Mouse (Mus musculus) embryonic facial prominence, embryonic 13.5 days (tissue): ENCODE data around the gene Hrct1. TPM values are rescaled to one million over a fixed set of nuclear protein-coding genes. Genes with fewer than 3 reads are reported as not detected.
A peak's percentile ranks its signal among the peaks of the same experiment; 100 is the strongest.

ENCODE experiments used
- ATAC-seq: fragments of 200-750 bp; cut with Nextera tagmentation; 2 replicates; pipeline ENCODE4 v1.8.0; 2017; ENCODE audit warnings: low read depth; ENCODE audit not compliant: insufficient number of reproducible peaks, insufficient read depth, low FRiP score, low TSS enrichment
- H3K27ac ChIP-seq: fragments of 300-500 bp; sonication (generic); 2 replicates; pipeline ENCODE4 v1.5.1; 2015; ENCODE audit warnings: moderate library complexity, mild to moderate bottlenecking, inconsistent platforms
- H3K27me3 ChIP-seq: fragments of 300-500 bp; sonication (generic); 2 replicates; pipeline ENCODE4 v1.6.1; 2015; ENCODE audit warnings: mild to moderate bottlenecking, inconsistent platforms
- H3K36me3 ChIP-seq: fragments of 300-500 bp; sonication (generic); 2 replicates; pipeline ENCODE4 v1.6.1; 2015; ENCODE audit warnings: mild to moderate bottlenecking, inconsistent platforms
- H3K4me1 ChIP-seq: fragments of 300-500 bp; sonication (generic); 2 replicates; pipeline ENCODE4 v1.6.1; 2015; ENCODE audit warnings: inconsistent platforms
- H3K4me2 ChIP-seq: fragments of 300-500 bp; sonication (generic); 2 replicates; pipeline ENCODE4 v1.6.1; 2015; ENCODE audit warnings: moderate library complexity, mild to moderate bottlenecking, inconsistent platforms
- H3K4me3 ChIP-seq: fragments of 300-500 bp; sonication (generic); 2 replicates; pipeline ENCODE4 v1.5.1; 2015; ENCODE audit warnings: mild to moderate bottlenecking, inconsistent platforms
- H3K9ac ChIP-seq: fragments of 300-500 bp; sonication (generic); 2 replicates; pipeline ENCODE4 v1.6.1; 2015; ENCODE audit warnings: mild to moderate bottlenecking, inconsistent platforms
- H3K9me3 ChIP-seq: fragments of 300-500 bp; sonication (generic); 2 replicates; pipeline ENCODE4 v1.6.1; 2016; ENCODE audit warnings: inconsistent platforms
- WGBS: fragments of 180-500 bp; shearing (Covaris S2); methylation state at CpG from one replicate; pipeline ENCODE4 v1.1.7; 2015; ENCODE audit warnings: mixed read lengths; 5-methylcytosine and 5-hydroxymethylcytosine counted together
- polyA plus RNA-seq: library from polyadenylated mRNA; unstranded; fragments of >200 nt; fragmentation: Nextera tagmentation; extraction: Ambion mirVana; gene quantifications from 2 replicates; pipeline ENCODE4 v1.2.1, GENCODE M21; 2015

Hrct1 gene
- polyA plus RNA-seq, 1 experiment from 2014 or later: 0.18 TPM

- H3K36me3 ChIP-seq: no peaks in the 10 kb centered on the region
- 77% methylated on average over 6 of the region's 6 CpGs for WGBS
- no peak overlapping the region for H3K9ac ChIP-seq
- H3K27me3 ChIP-seq: no peaks in the 10 kb centered on the region
- no peak overlapping the region for H3K4me2 ChIP-seq
- H3K9me3 ChIP-seq: no peaks in the 10 kb centered on the region
- peaks cover 13% of the 10 kb centered on the region for H3K4me1 ChIP-seq
- ATAC-seq: no peak
- no peak overlapping the region for H3K27ac ChIP-seq
- H3K4me3 ChIP-seq: no peak overlapping the region
Measured at GRCm38 (mm10) chr4:43757213-43757612, 30.2 kb downstream of the Hrct1 start.

- Histone ChIP-seq H3K9ac (no peak overlapping the region), H3K9me3 (no peaks in the 10 kb centered on the region), H3K27ac (peak overlapping the region; percentile 79), H3K4me3 (no peak overlapping the region), H3K27me3 (no peaks in the 10 kb centered on the region), H3K36me3 (no peaks in the 10 kb centered on the region), H3K4me2 (no peak overlapping the region), H3K4me1 (peaks cover 13% of the 10 kb centered on the region)
- no peak for ATAC-seq
- WGBS: 46% methylated on average over 21 of the region's 21 CpGs
Measured at GRCm38 (mm10) chr4:43759571-43760418, 32.8 kb downstream of the Hrct1 start.

- H3K4me2 ChIP-seq: no peak overlapping the region
- 72% methylated on average over 10 of the region's 10 CpGs for WGBS
- H3K9me3 ChIP-seq: no peaks in the 10 kb centered on the region
- H3K4me3 ChIP-seq: no peak overlapping the region
- no peaks in the 10 kb centered on the region for H3K27me3 ChIP-seq
- H3K9ac ChIP-seq: no peak overlapping the region
- H3K4me1 ChIP-seq: peaks cover 13% of the 10 kb centered on the region
- no peak for ATAC-seq
- 0 out of 2 replicates have a peak overlapping the region, but pooled peaks have one; percentile 48 for H3K27ac ChIP-seq
- H3K36me3 ChIP-seq: no peaks in the 10 kb centered on the region
Measured at GRCm38 (mm10) chr4:43760460-43760859, 33.5 kb downstream of the Hrct1 start.

- no peak for ATAC-seq
- WGBS: 72% methylated on average over 2 of the region's 2 CpGs
- H3K27ac ChIP-seq: no peak overlapping the region
Measured at GRCm38 (mm10) chr4:43761336-43761735, 34.3 kb downstream of the Hrct1 start.

GRCm38 (mm10) chr4:43763410-43763809 is 36.4 kb downstream of the Hrct1 start:
- 22% methylated on average over 7 of the region's 7 CpGs for WGBS
- Histone ChIP-seq H3K4me3 (no peak overlapping the region), H3K4me2 (peak overlapping the region; percentile 20), H3K27ac (no peak overlapping the region), H3K4me1 (peaks cover 13% of the 10 kb centered on the region), H3K9ac (no peak overlapping the region), H3K9me3 (no peaks in the 10 kb centered on the region), H3K36me3 (no peaks in the 10 kb centered on the region), H3K27me3 (no peaks in the 10 kb centered on the region)
- ATAC-seq: no peak

More at GRCm38 (mm10) chr4:43761336-43761735, 34.3 kb downstream of the Hrct1 start:
- Histone ChIP-seq H3K4me2 (no peak overlapping the region), H3K9ac (no peak overlapping the region), H3K36me3 (no peaks in the 10 kb centered on the region), H3K4me3 (no peak overlapping the region), H3K27me3 (no peaks in the 10 kb centered on the region), H3K4me1 (peaks cover 13% of the 10 kb centered on the region), H3K9me3 (no peaks in the 10 kb centered on the region)

- H3K9ac ChIP-seq: no peak overlapping the region
- H3K9me3 ChIP-seq: no peaks in the 10 kb centered on the region
- no peak overlapping the region for H3K4me3 ChIP-seq
- no peak for ATAC-seq
- no peak overlapping the region for H3K4me2 ChIP-seq
- H3K36me3 ChIP-seq: no peaks in the 10 kb centered on the region
- no peaks in the 10 kb centered on the region for H3K27me3 ChIP-seq
- no peaks in the 10 kb centered on the region for H3K4me1 ChIP-seq
- 79% methylated on average over 5 of the region's 5 CpGs for WGBS
- H3K27ac ChIP-seq: no peak overlapping the region
Measured at GRCm38 (mm10) chr4:43768341-43768740, 41.4 kb downstream of the Hrct1 start.

GRCm38 (mm10) chr4:43769374-43769773 is 42.4 kb downstream of the Hrct1 start:
- no peak overlapping the region for H3K4me2 ChIP-seq
- no peak overlapping the region for H3K27ac ChIP-seq
- H3K4me3 ChIP-seq: no peak overlapping the region
- H3K27me3 ChIP-seq: no peaks in the 10 kb centered on the region
- ATAC-seq: no peak
- H3K4me1 ChIP-seq: no peaks in the 10 kb centered on the region
- no peaks in the 10 kb centered on the region for H3K9me3 ChIP-seq
- no peaks in the 10 kb centered on the region for H3K36me3 ChIP-seq
- H3K9ac ChIP-seq: no peak overlapping the region
- WGBS: 92% methylated on average over 2 of the region's 2 CpGs

- no peak within 1 kb of the TSS for H3K27ac ChIP-seq
- no peaks in the 10 kb centered on the region for H3K27me3 ChIP-seq
- H3K36me3 ChIP-seq: no peaks in the 10 kb centered on the region
- no peak within 1 kb of the TSS for H3K9ac ChIP-seq
- no peak for ATAC-seq
- no peaks in the 10 kb centered on the region for H3K9me3 ChIP-seq
- H3K4me3 ChIP-seq: no peak within 1 kb of the TSS
- H3K4me1 ChIP-seq: no peaks in the 10 kb centered on the region
- WGBS: 84% methylated on average over 6 of the region's 6 CpGs
- no peak within 1 kb of the TSS for H3K4me2 ChIP-seq
Measured at GRCm38 (mm10) chr4:43770909-43771308, 43.9 kb downstream of the Hrct1 start, which contains the start of gene Olfr159. Olfr159 (minus strand) TSS chr4:43771009.

GRCm38 (mm10) chr4:43771626-43772025 is 44.6 kb downstream of the Hrct1 start:
- Histone ChIP-seq H3K36me3 (no peaks in the 10 kb centered on the region), H3K27me3 (no peaks in the 10 kb centered on the region), H3K9me3 (no peaks in the 10 kb centered on the region), H3K9ac (no peak overlapping the region), H3K4me1 (no peaks in the 10 kb centered on the region), H3K27ac (no peak overlapping the region), H3K4me3 (no peak overlapping the region), H3K4me2 (no peak overlapping the region)
- ATAC-seq: no peak
- 48% methylated on average over 6 of the region's 6 CpGs for WGBS

- no peak overlapping the region for H3K27ac ChIP-seq
- 43% methylated on average over 2 of the region's 2 CpGs for WGBS
- no peaks in the 10 kb centered on the region for H3K4me1 ChIP-seq
- no peak overlapping the region for H3K9ac ChIP-seq
- no peaks in the 10 kb centered on the region for H3K9me3 ChIP-seq
- ATAC-seq: no peak
- no peaks in the 10 kb centered on the region for H3K36me3 ChIP-seq
- H3K4me2 ChIP-seq: no peak overlapping the region
- H3K4me3 ChIP-seq: no peak overlapping the region
- no peaks in the 10 kb centered on the region for H3K27me3 ChIP-seq
Measured at GRCm38 (mm10) chr4:43772304-43772703, 45.3 kb downstream of the Hrct1 start.
